Mouse (Mus musculus): Measurements from ENCODE around the gene Olfr1378. TPM values are rescaled to one million over a fixed set of nuclear protein-coding genes. Genes with fewer than 3 reads are reported as not detected.

Olfr1378 gene
- total RNA-seq (2021), result not detected

GRCm38 (mm10) chr11:50966230-50966629 is at the start of gene Olfr1378:
TSS of gene Olfr1378 (plus strand) at chr11:50966530.
- intact Hi-C loops (cut with DNase I), result no loop called here
- DNase-seq (ENCODE audit: extremely low spot score in 1 of 2, low spot score in 2 of 2), result no peak

DNA sequence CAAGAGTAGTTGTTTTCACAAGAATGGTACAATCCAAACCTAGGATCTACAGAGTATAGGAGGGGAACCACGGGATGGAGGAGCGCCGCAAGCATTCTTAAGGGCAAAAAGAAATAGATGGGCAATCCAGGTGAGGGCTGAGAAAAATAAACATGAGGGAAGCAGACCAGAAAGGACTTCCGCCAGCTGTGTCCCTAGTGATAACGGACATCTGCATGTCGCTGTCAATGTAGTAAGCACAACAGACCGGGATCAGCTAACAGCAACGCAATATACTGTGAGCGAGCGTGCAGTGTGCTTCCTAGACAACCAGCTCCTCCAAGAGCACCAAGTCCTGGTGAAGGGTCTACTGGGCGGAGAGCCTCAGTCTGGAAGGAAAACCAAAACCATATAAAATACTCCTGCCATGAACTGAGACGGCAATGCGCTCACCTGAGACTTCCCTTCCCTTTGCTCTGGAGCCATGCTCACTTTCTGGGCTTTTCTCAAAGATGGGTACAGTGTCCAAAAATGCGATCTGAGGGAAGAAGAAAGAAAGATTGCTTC is 35.8 kb upstream of the Olfr1378 start:
- intact Hi-C loops (cut with DNase I), result no loop called here

DNA sequence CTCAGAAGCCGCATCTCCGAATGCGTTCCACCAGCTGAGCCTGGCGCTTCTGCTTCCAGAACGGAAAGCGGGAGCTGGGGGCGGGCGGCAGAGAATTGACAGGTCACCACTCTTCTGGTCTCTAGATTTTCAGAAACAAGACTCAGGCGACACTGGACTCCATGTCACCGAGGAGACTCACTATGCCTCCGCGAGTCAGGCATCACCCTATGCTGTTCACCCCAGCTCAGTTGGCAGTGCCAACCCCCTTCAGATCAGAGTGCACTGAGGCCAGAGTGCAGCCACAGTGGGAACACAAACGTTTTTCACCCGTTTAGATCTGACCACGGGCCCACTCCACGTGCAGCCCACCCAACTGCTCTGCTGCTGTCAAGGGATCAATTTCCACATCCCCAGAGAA is 35.3 kb upstream of the Olfr1378 start:
- intact Hi-C loops (cut with DNase I), result no loop called here
- peak in 1 of 2 experiments; percentile 15 for DNase-seq (ENCODE audit: extremely low spot score in 1 of 2, low spot score in 2 of 2)

More for the DNA sequence above, 35.8 kb upstream of the Olfr1378 start:
- no peak for DNase-seq (ENCODE audit: extremely low spot score in 1 of 2, low spot score in 2 of 2)

DNA sequence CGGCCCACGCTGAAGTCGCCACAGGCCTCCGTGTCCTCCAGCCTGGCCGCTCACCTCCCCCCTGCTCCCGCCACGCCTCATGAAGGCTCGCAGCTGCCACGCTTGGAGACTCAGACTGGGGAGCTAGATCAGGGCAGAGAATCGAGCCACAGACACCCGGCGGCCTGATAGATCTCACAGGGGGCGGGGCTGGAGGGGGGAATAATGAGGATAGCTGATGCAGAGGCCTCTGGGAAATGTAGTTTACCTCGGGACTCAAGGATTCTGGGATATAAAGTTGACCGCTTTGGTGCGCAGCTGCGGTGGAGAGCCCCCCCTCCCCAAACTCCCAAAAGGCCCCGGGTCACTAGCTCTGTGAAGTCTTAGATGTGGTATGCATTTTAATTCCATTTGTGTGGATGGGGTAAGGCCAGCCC is 34.9 kb upstream of the Olfr1378 start, which contains the start of gene Zfp354b:
Gene Zfp354b (minus strand): TSS at position 183 of the 416 bp plus-strand sequence.
- DNase-seq (ENCODE audit: extremely low spot score in 1 of 2, low spot score in 2 of 2), result peak; percentile 89
- intact Hi-C loops (cut with DNase I), result no loop called here

DNA sequence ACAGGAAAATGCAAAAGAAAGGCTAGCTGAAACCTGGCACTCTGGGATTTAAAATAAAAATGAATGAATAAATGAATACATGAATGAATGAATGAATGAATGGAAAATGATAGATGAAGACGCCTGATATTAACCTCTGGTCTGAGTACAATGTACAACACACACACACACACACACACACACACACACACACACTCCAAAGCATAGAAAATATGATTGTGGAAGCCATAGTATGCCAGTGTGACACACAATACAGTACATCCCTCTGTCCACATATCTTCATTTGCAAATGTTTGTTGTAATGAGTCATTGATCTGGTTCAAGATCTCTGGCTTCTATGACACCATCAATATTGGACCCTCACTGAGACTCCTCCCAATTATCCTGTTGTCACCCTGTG is 34.3 kb upstream of the Olfr1378 start:
- intact Hi-C loops (cut with DNase I), result no loop called here
- DNase-seq (ENCODE audit: extremely low spot score in 1 of 2, low spot score in 2 of 2), result no peak

DNA sequence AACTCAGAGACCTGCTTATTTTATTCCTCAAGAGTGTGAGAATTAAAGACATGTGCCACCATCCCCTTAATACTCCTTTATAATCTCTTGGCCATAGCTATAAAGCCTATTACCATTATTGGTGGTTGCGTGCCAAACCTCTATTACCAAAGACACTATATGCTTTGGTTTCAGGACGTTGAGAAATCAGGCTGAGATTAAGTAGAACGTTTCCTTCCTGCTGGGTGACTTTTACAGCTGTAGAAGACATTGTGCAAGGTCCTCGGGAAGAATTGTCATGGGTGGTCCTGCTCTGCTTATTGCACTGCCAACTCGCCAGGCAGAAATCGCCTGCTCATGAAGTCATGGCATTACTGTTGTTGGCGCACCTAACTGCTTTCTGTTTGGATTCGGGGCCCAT is 27.9 kb upstream of the Olfr1378 start:
- no peak for DNase-seq (ENCODE audit: extremely low spot score in 1 of 2, low spot score in 2 of 2)
- intact Hi-C loops (cut with DNase I), result no loop called here

- no peak for DNase-seq (ENCODE audit: extremely low spot score in 1 of 2, low spot score in 2 of 2)
- intact Hi-C loops (cut with DNase I), result loop anchor here (2.0 to 10.0 kb wide), 4 partner anchors 93 to 595 kb away; partner anchors contain the start of gene Zfp354a
Observed at GRCm38 (mm10) chr11:50939621-50940366, 26.5 kb upstream of the Olfr1378 start.

GRCm38 (mm10) chr11:50942386-50942785 is 23.9 kb upstream of the Olfr1378 start:
- DNase-seq (ENCODE audit: extremely low spot score in 1 of 2, low spot score in 2 of 2), result no peak
- intact Hi-C loops (cut with DNase I), result loop anchor here (5.0 to 10.0 kb wide), 3 partner anchors 90 to 592 kb away; no protein-coding TSS in a partner anchor

GRCm38 (mm10) chr11:50943506-50943905 is 22.8 kb upstream of the Olfr1378 start, which contains the start of gene 4933414I15Rik:
TSS of gene 4933414I15Rik (minus strand) at chr11:50943765.
- intact Hi-C loops (cut with DNase I), result loop anchor here (5.0 to 10.0 kb wide), 3 partner anchors 89 to 591 kb away; no protein-coding TSS in a partner anchor
- no peak for DNase-seq (ENCODE audit: extremely low spot score in 1 of 2, low spot score in 2 of 2)

- intact Hi-C loops (cut with DNase I), result no loop called here
- peak in 1 of 2 experiments; percentile 51 for DNase-seq (ENCODE audit: extremely low spot score in 1 of 2, low spot score in 2 of 2)
Observed at GRCm38 (mm10) chr11:50952290-50952689, 14.0 kb upstream of the Olfr1378 start.

DNA sequence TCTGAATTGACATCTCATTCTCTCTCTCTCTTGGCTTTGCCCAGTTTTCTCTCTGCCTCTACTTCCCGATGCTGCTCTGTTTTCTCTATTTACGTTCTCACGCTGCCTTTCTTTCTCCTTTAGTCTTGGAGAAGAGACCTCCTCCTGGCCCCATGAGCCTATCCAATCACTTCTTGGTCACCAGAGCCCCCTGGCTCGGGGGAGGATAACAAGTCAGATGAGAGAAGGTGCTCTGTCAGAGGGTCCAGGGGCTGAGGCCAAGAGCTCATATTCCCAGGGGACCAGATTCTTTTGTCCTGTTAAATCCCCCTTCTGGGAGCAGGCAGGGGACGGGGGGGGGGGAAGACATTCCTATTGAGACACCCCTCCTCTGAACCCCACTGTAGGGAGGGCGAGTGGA is 12.7 kb upstream of the Olfr1378 start, which contains the start of gene Prop1:
Gene Prop1 (minus strand): TSS at position 101 of the 400 bp plus-strand sequence.
- DNase-seq (ENCODE audit: extremely low spot score in 1 of 2, low spot score in 2 of 2), result no peak
- intact Hi-C loops (cut with DNase I), result no loop called here

- no peak for DNase-seq (ENCODE audit: extremely low spot score in 1 of 2, low spot score in 2 of 2)
- intact Hi-C loops (cut with DNase I), result no loop called here
Observed at GRCm38 (mm10) chr11:50964886-50965285, 1.4 kb upstream of the Olfr1378 start.

DNA sequence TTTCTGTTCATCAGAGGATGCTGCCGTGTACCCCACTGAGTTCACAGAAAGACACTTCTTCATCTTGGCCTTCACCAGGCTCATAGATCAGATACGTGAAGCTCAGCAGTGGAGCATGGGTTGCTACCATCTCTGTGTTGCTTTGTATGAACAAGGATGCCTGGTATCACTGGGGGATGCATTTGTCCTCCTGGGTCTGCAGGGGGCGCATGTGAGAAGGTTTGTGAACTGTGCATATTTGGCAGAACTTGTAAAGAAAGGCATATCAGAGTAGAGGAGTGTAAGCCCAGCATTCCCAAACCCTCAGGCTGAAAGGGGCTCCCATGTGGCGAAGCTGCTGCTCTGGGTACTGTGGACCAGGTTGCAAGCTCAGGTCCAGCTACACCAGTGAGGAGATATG is 10.9 kb downstream of the Olfr1378 start:
- DNase-seq (ENCODE audit: extremely low spot score in 1 of 2, low spot score in 2 of 2), result no peak
- intact Hi-C loops (cut with DNase I), result no loop called here

DNA sequence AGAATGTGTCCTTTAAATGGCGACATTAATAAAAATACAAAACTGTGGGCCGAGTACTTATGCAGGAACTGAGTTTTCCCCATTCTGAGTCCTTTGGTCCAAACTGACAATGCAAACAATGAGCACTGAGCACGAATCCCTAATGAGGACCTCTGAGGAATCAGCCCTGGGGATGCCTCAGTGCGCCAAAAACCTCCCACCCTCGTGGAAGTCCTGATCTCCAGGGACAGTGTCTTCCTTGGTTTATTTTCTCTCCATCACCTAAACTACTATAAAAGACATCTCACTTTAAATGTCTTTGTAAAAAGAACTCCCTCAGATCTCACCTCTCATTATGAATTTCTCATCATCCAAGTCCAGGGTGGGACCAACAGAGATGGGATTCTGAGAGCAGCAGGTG is 15.3 kb downstream of the Olfr1378 start, which contains the start of gene Olfr1377:
Gene Olfr1377 (plus strand): TSS at position 301 of the 400 bp plus-strand sequence.
- intact Hi-C loops (cut with DNase I), result no loop called here
- DNase-seq (ENCODE audit: extremely low spot score in 1 of 2, low spot score in 2 of 2), result no peak

DNA sequence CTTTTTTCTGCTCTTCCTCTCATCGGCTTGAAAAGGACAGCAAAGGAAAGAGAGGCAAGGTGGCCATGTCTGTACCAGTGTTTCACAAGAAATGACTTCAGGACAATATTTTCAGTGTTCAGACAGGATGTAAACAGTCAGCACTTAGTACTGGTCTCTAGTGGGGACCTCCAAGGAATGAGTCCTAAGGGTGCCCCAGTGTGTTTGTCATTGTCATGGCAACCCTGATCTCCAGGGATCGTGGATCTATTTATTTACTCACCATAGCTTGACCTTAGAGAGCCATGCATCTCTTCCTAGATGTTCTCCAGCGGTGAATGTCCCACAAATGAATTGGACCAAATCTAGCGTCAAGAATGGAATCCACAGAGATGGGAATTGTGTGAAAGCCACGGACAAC is 37.0 kb downstream of the Olfr1378 start, which contains the start of gene Olfr51:
Gene Olfr51 (plus strand): TSS at position 301 of the 400 bp plus-strand sequence.
- no peak for DNase-seq (ENCODE audit: extremely low spot score in 1 of 2, low spot score in 2 of 2)
- intact Hi-C loops (cut with DNase I), result no loop called here

- peak in 1 of 2 experiments; percentile 26 for DNase-seq (ENCODE audit: extremely low spot score in 1 of 2, low spot score in 2 of 2)
- intact Hi-C loops (cut with DNase I), result no loop called here
Observed at GRCm38 (mm10) chr11:51011821-51012220, 45.5 kb downstream of the Olfr1378 start.

- DNase-seq (ENCODE audit: extremely low spot score in 1 of 2, low spot score in 2 of 2), result no peak
- intact Hi-C loops (cut with DNase I), result no loop called here
Observed at GRCm38 (mm10) chr11:51013936-51014335, 47.6 kb downstream of the Olfr1378 start, which contains the start of gene Olfr54. TSS of gene Olfr54 (plus strand) at chr11:51014236.

DNA sequence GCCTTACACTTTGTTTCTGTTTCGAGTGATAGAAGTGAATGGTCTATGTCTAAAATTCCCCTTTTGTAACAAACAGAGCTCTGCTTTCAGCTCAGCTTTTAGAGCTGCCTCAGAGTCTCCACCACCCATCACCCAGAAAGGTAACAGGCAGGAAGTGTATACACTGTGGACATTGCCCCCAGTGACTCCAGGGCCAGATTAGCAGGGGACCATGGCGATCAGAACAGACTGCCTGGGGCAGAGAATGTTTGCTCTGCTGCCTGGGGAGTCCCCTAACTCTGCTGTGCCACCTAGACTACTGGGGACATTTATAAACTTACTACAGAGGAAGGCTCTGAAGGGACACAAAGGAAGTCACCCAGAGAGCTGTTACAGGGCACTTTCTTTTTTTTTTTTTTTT is 50.0 kb downstream of the Olfr1378 start:
- intact Hi-C loops (cut with DNase I), result no loop called here
- DNase-seq (ENCODE audit: extremely low spot score in 1 of 2, low spot score in 2 of 2), result no peak
